Mouse (Mus musculus) lung, postnatal 0 days (tissue): ENCODE data around the gene Spx.

Experiments
- CTCF ChIP-seq: IDR thresholded peaks from 2 replicates; pipeline ENCODE4 v1.5.1; 2016; ENCODE audit warnings: antibody characterized with exemption, mild to moderate bottlenecking
- EP300 ChIP-seq: IDR thresholded peaks from 2 replicates; pipeline ENCODE4 v1.6.1; 2016; ENCODE audit warnings: antibody characterized with exemption, mild to moderate bottlenecking, control low read depth

DNA sequence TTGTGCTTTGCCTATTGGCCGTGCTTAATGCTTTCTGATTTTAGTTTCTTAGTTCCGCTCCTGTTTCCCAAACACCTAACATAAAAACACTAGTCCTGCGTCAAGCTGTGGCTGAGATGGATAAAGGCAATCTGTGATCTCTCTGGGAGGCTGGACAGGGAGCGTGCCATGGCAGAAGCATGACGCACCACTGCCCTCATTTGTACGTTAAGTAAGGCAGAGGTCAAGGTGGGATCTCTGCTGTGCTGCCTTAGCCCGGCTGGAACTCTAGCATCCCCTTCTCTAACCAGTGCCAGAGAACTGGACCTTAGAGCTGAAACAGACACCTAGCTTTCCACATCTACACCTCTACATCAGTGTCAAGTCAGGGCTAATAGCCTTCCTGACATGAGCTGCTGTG is 31.6 kb upstream of the Spx start:
- TF ChIP-seq EP300 (no peak), CTCF (no peak)
